10 mouse cellular contexts compared by ENCODE assay signal in the genomic region with DNA sequence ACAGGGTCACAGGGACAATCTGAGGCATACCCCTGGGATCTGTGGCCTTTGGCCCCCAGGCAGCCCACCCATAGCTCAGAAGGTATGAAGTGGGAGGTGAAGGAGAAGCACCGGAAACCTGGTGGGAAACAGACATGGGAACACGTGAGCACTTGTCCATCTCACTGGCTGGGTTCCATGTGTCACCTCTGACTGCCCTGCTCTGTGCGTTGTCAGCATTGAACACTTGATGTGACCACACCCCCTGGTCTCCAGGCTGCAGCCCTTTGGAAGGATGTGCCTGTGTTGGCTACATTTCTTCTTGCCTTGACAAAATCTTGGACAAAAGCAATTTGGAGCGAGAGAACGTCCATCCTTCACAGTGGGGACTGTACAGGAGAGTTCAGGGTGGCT. TPM values are rescaled to one million over a fixed set of nuclear protein-coding genes. Genes with fewer than 3 reads are reported as not detected.
A peak's percentile ranks its signal among the peaks of the same experiment; 100 is the strongest.
DNase-seq lines count a peak whose midpoint lies in the region; ATAC-seq and TF ChIP-seq lines count a peak whose summit lies in the region.
"Had no signal": no experiment of that assay in that cellular context is flagged by ENCODE, and none has a peak within 500 bp of the region (broad histone marks: within the 10 kb centered on the region; RNA-seq: fewer than 3 reads in every experiment).

No protein-coding gene starts in this region.

- H3K4me2 ChIP-seq in heart, embryonic 13.5 days, result no peak overlapping the region
- no peak overlapping the region for H3K4me2 ChIP-seq in limb, embryonic 12.5 days
- H3K4me2 ChIP-seq in stomach, postnatal 0 days (replicated peaks; ENCODE audit: low read depth), result no peak overlapping the region

- TF ChIP-seq EP300 in stomach, postnatal 0 days (optimal IDR thresholded peaks at IDR 0.05), result no peak

- no peak for DNase-seq in heart, adult 8-10 months (ENCODE audit: low spot score)
- DNase-seq in thymus, adult 2 months, result no peak
- no peak for DNase-seq in thymus, adult 18-20 months
- peak; percentile 36 for DNase-seq in stomach, postnatal 0 days (ENCODE audit: low spot score)
- DNase-seq in left cerebral cortex, postnatal 25 days (ENCODE audit: low spot score in 2 of 2), result no peak
- DNase-seq in cerebellum, adult 2 months, result no peak
- DNase-seq: layer of hippocampus, adult 9-11 months had no signal

- H3K27me3 ChIP-seq in heart, embryonic 13.5 days (replicated peaks), result no peaks in the 10 kb centered on the region
- H3K27me3 ChIP-seq in thymus, adult 2 months (ENCODE audit: control insufficient read depth, insufficient read depth, low read length), result no peaks in the 10 kb centered on the region
- no peaks in the 10 kb centered on the region for H3K27me3 ChIP-seq in limb, embryonic 12.5 days
- H3K27me3 ChIP-seq in stomach, postnatal 0 days (ENCODE audit: control insufficient read depth, insufficient read depth, low read length), result no peaks in the 10 kb centered on the region
- no peaks in the 10 kb centered on the region for H3K27me3 ChIP-seq in cerebellum, adult 2 months (ENCODE audit: control insufficient read depth, insufficient read depth, low read length)

- peaks cover 25% of the 10 kb centered on the region for H3K4me1 ChIP-seq in heart, embryonic 13.5 days
- peaks cover 63% of the 10 kb centered on the region for H3K4me1 ChIP-seq in thymus, adult 2 months (replicated peaks; ENCODE audit: control insufficient read depth, insufficient read depth, low read length)
- peaks cover 40% of the 10 kb centered on the region for H3K4me1 ChIP-seq in limb, embryonic 12.5 days (replicated peaks)
- H3K4me1 ChIP-seq in stomach, postnatal 0 days (replicated peaks; ENCODE audit: control insufficient read depth, insufficient read depth), result peaks cover 14% of the 10 kb centered on the region; the same call in 1 of the 2 replicates
- peaks cover 2% of the 10 kb centered on the region; the same call in 1 of the 2 replicates for H3K4me1 ChIP-seq in cerebellum, adult 2 months (ENCODE audit: control insufficient read depth, insufficient read depth, low read length)

- no peak overlapping the region for H3K9ac ChIP-seq in heart, embryonic 13.5 days
- H3K9ac ChIP-seq in limb, embryonic 12.5 days (replicated peaks), result no peak overlapping the region
- peak overlapping the region; percentile 38 for H3K9ac ChIP-seq in stomach, postnatal 0 days (ENCODE audit: low read length)

- intact Hi-C loops in left cerebral cortex, postnatal 25 days (cut with DNase I), result no loop called here

- 53% methylated on average over 5 of the region's 5 CpGs for WGBS in heart, embryonic 13.5 days
- WGBS in thymus, adult 2 months, result 73% methylated on average over 5 of the region's 5 CpGs
- WGBS in limb, embryonic 12.5 days, result 79% methylated on average over 5 of the region's 5 CpGs
- WGBS in stomach, postnatal 0 days, result 64% methylated on average over 5 of the region's 5 CpGs
- 74% methylated on average over 5 of the region's 5 CpGs for WGBS in cerebellum, adult 2 months

- H3K9me3 ChIP-seq in heart, embryonic 13.5 days, result no peaks in the 10 kb centered on the region
- H3K9me3 ChIP-seq in limb, embryonic 12.5 days, result peaks cover 6% of the 10 kb centered on the region; the same call in 1 of the 2 replicates
- H3K9me3 ChIP-seq in stomach, postnatal 0 days (ENCODE audit: control insufficient read depth, low read length), result no peaks in the 10 kb centered on the region

- no peaks in the 10 kb centered on the region for H3K36me3 ChIP-seq in heart, embryonic 13.5 days
- no peaks in the 10 kb centered on the region for H3K36me3 ChIP-seq in thymus, adult 2 months (ENCODE audit: control insufficient read depth, insufficient read depth, low read length)
- no peaks in the 10 kb centered on the region for H3K36me3 ChIP-seq in limb, embryonic 12.5 days
- no peaks in the 10 kb centered on the region for H3K36me3 ChIP-seq in stomach, postnatal 0 days (ENCODE audit: control insufficient read depth, insufficient read depth, low read length)

- no peak for ATAC-seq in heart, embryonic 13.5 days (ENCODE audit: extremely low read depth, insufficient number of reproducible peaks, low FRiP score, low TSS enrichment)
- ATAC-seq in limb, embryonic 12.5 days (ENCODE audit: insufficient number of reproducible peaks, insufficient read depth, low FRiP score, low TSS enrichment, low read depth), result no peak
- ATAC-seq in stomach, postnatal 0 days (ENCODE audit: low FRiP score, low TSS enrichment), result no peak
- ATAC-seq: forebrain, embryonic 14.5 days had no signal

- TF ChIP-seq CTCF in thymus, adult 2 months (IDR thresholded peaks at IDR 0.05; ENCODE audit: borderline replicate concordance, control insufficient read depth, extremely low read depth, insufficient read depth, low read length, poor library complexity), result peak; percentile 3; the same call in 1 of the 2 replicates
- TF ChIP-seq CTCF in stomach, postnatal 0 days (IDR thresholded peaks at IDR 0.05; ENCODE audit: low read depth), result no peak
- TF ChIP-seq CTCF in cerebellum, adult 2 months (IDR thresholded peaks at IDR 0.05; ENCODE audit: borderline replicate concordance, insufficient read depth, low read depth, low read length), result no peak

- no peak for TF ChIP-seq POLR2A in thymus, adult 2 months (IDR thresholded peaks at IDR 0.05; ENCODE audit: control insufficient read depth, extremely low read depth, insufficient read depth, low read length, poor library complexity)
- TF ChIP-seq POLR2A in cerebellum, adult 2 months (IDR thresholded peaks at IDR 0.05; ENCODE audit: borderline replicate concordance, insufficient read depth, low read length), result no peak

- peak overlapping the region; percentile 50; the same call in 1 of the 2 replicates for H3K27ac ChIP-seq in heart, embryonic 13.5 days (replicated peaks)
- H3K27ac ChIP-seq in thymus, adult 2 months (ENCODE audit: control insufficient read depth, insufficient read depth, low read length), result peak overlapping the region; percentile 10
- peak overlapping the region; percentile 73; the same call in 1 of the 2 replicates for H3K27ac ChIP-seq in limb, embryonic 12.5 days
- H3K27ac ChIP-seq in stomach, postnatal 0 days (replicated peaks), result peak overlapping the region; percentile 95
- H3K27ac ChIP-seq in cerebellum, adult 2 months (ENCODE audit: insufficient read depth, low read length), result no peak overlapping the region

- H3K4me3 ChIP-seq in heart, embryonic 13.5 days, result no peak overlapping the region
- no peak overlapping the region for H3K4me3 ChIP-seq in thymus, adult 2 months (ENCODE audit: control insufficient read depth, insufficient read depth, low read length)
- no peak overlapping the region for H3K4me3 ChIP-seq in limb, embryonic 12.5 days (replicated peaks)
- H3K4me3 ChIP-seq in stomach, postnatal 0 days (ENCODE audit: low read depth, low read length), result no peak overlapping the region
- H3K4me3 ChIP-seq in cerebellum, adult 2 months (replicated peaks; ENCODE audit: insufficient read depth, low read depth, low read length), result no peak overlapping the region

RNA-seq across cellular contexts. Expression of a gene that starts 20.9 kb away (rescaled TPM):
- 6.5 and 7.5 TPM in 2 replicates for polyA plus RNA-seq in heart, embryonic 13.5 days (2015; fragmentation: Nextera tagmentation; extraction: Ambion mirVana)
- total RNA-seq in heart, adult 8-10 months (2022), result 10 to 100 TPM; 41.8 to 60.9 (median 50.3) TPM
- polyA plus RNA-seq in thymus, adult 2 months (2012; rRNA removed), result 71.7 and 113 TPM in 2 replicates
- 9.3 and 11.0 TPM in 2 replicates for polyA plus RNA-seq in limb, embryonic 12.5 days (2016; fragmentation: Nextera tagmentation; extraction: Ambion mirVana)
- 10.1 and 10.2 TPM in 2 replicates for polyA plus RNA-seq in stomach, postnatal 0 days (2015; fragmentation: Nextera tagmentation; extraction: Ambion mirVana)
- total RNA-seq in left cerebral cortex, postnatal 25 days (2021), result 10 to 100 TPM; 55.5 to 62.7 TPM
- polyA plus RNA-seq in cerebellum, adult 2 months (2012; rRNA removed), result 42.0 and 42.4 TPM in 2 replicates
